Mouse (Mus musculus) heart, embryonic 11.5 days (tissue): ENCODE measurements at regions not wholly inside any gene's neighbourhood (a gene's known extent, or its start where the extent isn't known, plus 50 kb on each side); places are given as distances from the start of the nearest gene placed in this dataset.

ENCODE experiments used
- ATAC-seq: fragments of 200-750 bp; cut with Nextera tagmentation; replicated peaks from 2 replicates; pipeline ENCODE4 v1.8.0; 2017; ENCODE audit warnings: moderate library complexity; ENCODE audit not compliant: insufficient number of reproducible peaks, low FRiP score, low TSS enrichment
- H3K27ac ChIP-seq: fragments of 300-500 bp; sonication (generic); 2 replicates; pipeline ENCODE4 v1.5.1; 2014; ENCODE audit warnings: mild to moderate bottlenecking, low read depth, low read length
- H3K27me3 ChIP-seq: fragments of 300-500 bp; sonication (generic); 2 replicates; pipeline ENCODE4 v1.6.1; 2014; ENCODE audit warnings: mild to moderate bottlenecking, low read length, mixed read lengths; ENCODE audit not compliant: control insufficient read depth, insufficient read depth
- H3K36me3 ChIP-seq: fragments of 300-500 bp; sonication (generic); 2 replicates; pipeline ENCODE4 v1.6.1; 2014; ENCODE audit warnings: mild to moderate bottlenecking, low read length, moderate library complexity, mixed read lengths; ENCODE audit not compliant: control insufficient read depth, insufficient read depth
- H3K4me1 ChIP-seq: fragments of 300-500 bp; sonication (generic); 2 replicates; pipeline ENCODE4 v1.6.1; 2014; ENCODE audit warnings: low read length; ENCODE audit not compliant: control insufficient read depth, insufficient read depth
- H3K4me2 ChIP-seq: fragments of 300-500 bp; sonication (generic); 2 replicates; pipeline ENCODE4 v1.6.1; 2014; ENCODE audit warnings: mild to moderate bottlenecking, moderate library complexity
- H3K4me3 ChIP-seq: fragments of 300-500 bp; sonication (generic); 2 replicates; pipeline ENCODE4 v1.5.1; 2014; ENCODE audit warnings: low read depth, low read length
- H3K9ac ChIP-seq: fragments of 300-500 bp; sonication (generic); 2 replicates; pipeline ENCODE4 v1.6.1; 2014; ENCODE audit warnings: mild to moderate bottlenecking, low read depth, low read length, moderate library complexity
- H3K9me3 ChIP-seq: fragments of 300-500 bp; sonication (generic); replicated peaks from 2 replicates; pipeline ENCODE4 v1.6.1; 2016; ENCODE audit warnings: low read length; ENCODE audit not compliant: control insufficient read depth
- WGBS: fragments of 180-500 bp; shearing (Covaris S2); extraction: QIAGEN DNeasy Blood & Tissue Kit; methylation state at CpG from one replicate; pipeline ENCODE4 v1.1.7; 2014; ENCODE audit not compliant: insufficient replicate concordance; 5-methylcytosine and 5-hydroxymethylcytosine counted together

GRCm38 (mm10) chr5:100255276-100255675 lies 95.7 kb upstream of the Tmem150c start:
- no peak overlapping the region for H3K4me3 ChIP-seq
- H3K4me1 ChIP-seq, result peaks cover 10% of the 10 kb centered on the region
- H3K4me2 ChIP-seq, result no peak overlapping the region
- H3K9ac ChIP-seq, result no peak overlapping the region
- WGBS, result 90% methylated on average over 9 of the region's 9 CpGs
- no peak overlapping the region for H3K27ac ChIP-seq
- ATAC-seq, result no peak
- H3K9me3 ChIP-seq, result no peaks in the 10 kb centered on the region
- no peaks in the 10 kb centered on the region for H3K36me3 ChIP-seq
- no peaks in the 10 kb centered on the region for H3K27me3 ChIP-seq

GRCm38 (mm10) chr5:100252036-100252435 lies 92.4 kb upstream of the Tmem150c start:
- no peak overlapping the region for H3K4me3 ChIP-seq
- 87% methylated on average over 6 of the region's 6 CpGs for WGBS
- no peak for ATAC-seq
- no peak overlapping the region for H3K4me2 ChIP-seq
- no peaks in the 10 kb centered on the region for H3K27me3 ChIP-seq
- no peak overlapping the region for H3K27ac ChIP-seq
- H3K36me3 ChIP-seq, result no peaks in the 10 kb centered on the region
- no peaks in the 10 kb centered on the region for H3K9me3 ChIP-seq
- 0 out of 2 replicates have a peak, but pooled peaks cover 3% of the 10 kb centered on the region for H3K4me1 ChIP-seq
- no peak overlapping the region for H3K9ac ChIP-seq

- WGBS, result 26% methylated on average over 3 of the region's 3 CpGs
These were observed 90.1 kb upstream of the Tmem150c start for GRCm38 (mm10) chr5:100249757-100250156.

GRCm38 (mm10) chr5:100248611-100249010 lies 89.0 kb upstream of the Tmem150c start:
- Histone ChIP-seq H3K9me3 (no peaks in the 10 kb centered on the region), H3K36me3 (no peaks in the 10 kb centered on the region), H3K27me3 (no peaks in the 10 kb centered on the region), H3K9ac (no peak overlapping the region), H3K4me3 (no peak overlapping the region), H3K4me1 (no peaks in the 10 kb centered on the region), H3K4me2 (no peak overlapping the region), H3K27ac (no peak overlapping the region)
- no peak for ATAC-seq
- 79% methylated on average over 5 of the region's 5 CpGs for WGBS

More at GRCm38 (mm10) chr5:100249757-100250156, 90.1 kb upstream of the Tmem150c start:
- no peak overlapping the region for H3K4me3 ChIP-seq
- no peaks in the 10 kb centered on the region for H3K9me3 ChIP-seq
- ATAC-seq, result no peak
- 0 out of 2 replicates have a peak, but pooled peaks cover 3% of the 10 kb centered on the region for H3K4me1 ChIP-seq
- no peaks in the 10 kb centered on the region for H3K27me3 ChIP-seq
- no peak overlapping the region for H3K9ac ChIP-seq
- H3K4me2 ChIP-seq, result no peak overlapping the region
- H3K27ac ChIP-seq, result no peak overlapping the region
- no peaks in the 10 kb centered on the region for H3K36me3 ChIP-seq

- no peaks in the 10 kb centered on the region for H3K36me3 ChIP-seq
- H3K27ac ChIP-seq, result no peak overlapping the region
- H3K27me3 ChIP-seq, result no peaks in the 10 kb centered on the region
- no peak overlapping the region for H3K4me3 ChIP-seq
- 0 out of 2 replicates have a peak, but pooled peaks cover 2% of the 10 kb centered on the region for H3K9me3 ChIP-seq
- no peak overlapping the region for H3K9ac ChIP-seq
- no peak overlapping the region for H3K4me2 ChIP-seq
- no peaks in the 10 kb centered on the region for H3K4me1 ChIP-seq
- 95% methylated on average over 2 of the region's 2 CpGs for WGBS
- ATAC-seq, result no peak; the same call in 1 of the 2 replicates
These were observed 87.1 kb upstream of the Tmem150c start for GRCm38 (mm10) chr5:100246709-100247108.

- H3K27ac ChIP-seq, result no peak overlapping the region
- no peak overlapping the region for H3K4me3 ChIP-seq
- no peaks in the 10 kb centered on the region for H3K36me3 ChIP-seq
- H3K9ac ChIP-seq, result no peak overlapping the region
- peaks cover 2% of the 10 kb centered on the region; the same call in 1 of the 2 replicates for H3K9me3 ChIP-seq
- H3K4me1 ChIP-seq, result no peaks in the 10 kb centered on the region
- no peaks in the 10 kb centered on the region for H3K27me3 ChIP-seq
- WGBS, result 64% methylated on average over 3 of the region's 3 CpGs
- no peak overlapping the region for H3K4me2 ChIP-seq
- ATAC-seq, result no peak
These were observed 85.2 kb upstream of the Tmem150c start for GRCm38 (mm10) chr5:100244811-100245210.

GRCm38 (mm10) chr5:100240876-100241275 lies 81.3 kb upstream of the Tmem150c start:
- no peak for ATAC-seq

GRCm38 (mm10) chr5:100239632-100240031 lies 80.0 kb upstream of the Tmem150c start:
- Histone ChIP-seq H3K4me3 (no peak overlapping the region), H3K27ac (no peak overlapping the region), H3K4me2 (no peak overlapping the region), H3K4me1 (no peaks in the 10 kb centered on the region), H3K36me3 (no peaks in the 10 kb centered on the region), H3K27me3 (no peaks in the 10 kb centered on the region), H3K9ac (no peak overlapping the region), H3K9me3 (peaks cover 2% of the 10 kb centered on the region; the same call in 1 of the 2 replicates)
- ATAC-seq, result no peak
- 67% methylated on average over 7 of the region's 7 CpGs for WGBS

More at GRCm38 (mm10) chr5:100240876-100241275, 81.3 kb upstream of the Tmem150c start:
- peaks cover 2% of the 10 kb centered on the region; the same call in 1 of the 2 replicates for H3K9me3 ChIP-seq
- H3K27me3 ChIP-seq, result no peaks in the 10 kb centered on the region
- H3K27ac ChIP-seq, result no peak overlapping the region
- H3K9ac ChIP-seq, result no peak overlapping the region
- WGBS, result 71% methylated on average over 6 of the region's 6 CpGs
- no peaks in the 10 kb centered on the region for H3K36me3 ChIP-seq
- H3K4me3 ChIP-seq, result no peak overlapping the region
- H3K4me2 ChIP-seq, result no peak overlapping the region
- H3K4me1 ChIP-seq, result no peaks in the 10 kb centered on the region

GRCm38 (mm10) chr5:100238287-100239036 lies 78.9 kb upstream of the Tmem150c start:
- no peak for ATAC-seq
- no peak overlapping the region for H3K9ac ChIP-seq
- H3K4me2 ChIP-seq, result no peak overlapping the region
- H3K4me1 ChIP-seq, result no peaks in the 10 kb centered on the region
- no peak overlapping the region for H3K27ac ChIP-seq
- H3K27me3 ChIP-seq, result no peaks in the 10 kb centered on the region
- WGBS, result 70% methylated on average over 15 of the region's 15 CpGs
- H3K4me3 ChIP-seq, result no peak overlapping the region
- no peaks in the 10 kb centered on the region for H3K36me3 ChIP-seq
- H3K9me3 ChIP-seq, result peaks cover 2% of the 10 kb centered on the region; the same call in 1 of the 2 replicates
